Mouse (Mus musculus): ENCODE measurements around the gene Dnah8. TPM values are rescaled to one million over a fixed set of nuclear protein-coding genes. Genes with fewer than 3 reads are reported as not detected.
"Not testable (repeated sequence)": the region's sequence is repeated elsewhere in the genome, so short reads cannot be mapped to it uniquely, and the experiment has no call there.

Gene Dnah8
- polyA plus RNA-seq (2015; fragmentation: Nextera tagmentation; extraction: Ambion mirVana): 2.7 and 2.8 TPM in 2 replicates

- not testable (repeated sequence) for H3K36me3 ChIP-seq; H3K27ac ChIP-seq (replicated peaks); H3K4me2 ChIP-seq; H3K9ac ChIP-seq (replicated peaks); H3K4me3 ChIP-seq (replicated peaks); H3K4me1 ChIP-seq; H3K27me3 ChIP-seq (replicated peaks); H3K9me3 ChIP-seq (replicated peaks); ATAC-seq (ENCODE audit: low FRiP score)
- WGBS: no CpG with 5 or more reads among the region's 20 CpGs
Measured at GRCm38 (mm10) chr17:30624132-30624531, at the start of gene Dnah8. Gene Dnah8, plus strand, starts transcription at chr17:30624354.

GRCm38 (mm10) chr17:30574783-30575075 is 49.4 kb upstream of the Dnah8 start:
- Histone ChIP-seq H3K36me3 (no peaks in the 10 kb centered on the region), H3K4me2 (peak overlapping the region; percentile 78), H3K27me3 (replicated peaks) (no peaks in the 10 kb centered on the region), H3K4me1 (peaks cover 30% of the 10 kb centered on the region), H3K9ac (replicated peaks) (0 out of 2 replicates have a peak overlapping the region, but pooled peaks have one; percentile 58), H3K9me3 (replicated peaks) (no peaks in the 10 kb centered on the region), H3K4me3 (replicated peaks) (peak overlapping the region; percentile 78), H3K27ac (replicated peaks) (no peak overlapping the region)
- no peak for ATAC-seq (ENCODE audit: low FRiP score)
- 78% methylated on average over 8 of the region's 8 CpGs for WGBS

- Histone ChIP-seq H3K27ac (replicated peaks) (peak overlapping the region; percentile 97), H3K4me3 (replicated peaks) (peak overlapping the region; percentile 78), H3K9ac (replicated peaks) (peak overlapping the region; percentile 58), H3K4me1 (peaks cover 30% of the 10 kb centered on the region), H3K4me2 (peak overlapping the region; percentile 78), H3K9me3 (replicated peaks) (no peaks in the 10 kb centered on the region), H3K27me3 (replicated peaks) (no peaks in the 10 kb centered on the region), H3K36me3 (no peaks in the 10 kb centered on the region)
- WGBS: 6% methylated on average over 35 of the region's 35 CpGs
- ATAC-seq (ENCODE audit: low FRiP score): peak; percentile 19; the same call in 1 of the 2 replicates
Measured at GRCm38 (mm10) chr17:30575121-30575904, 48.8 kb upstream of the Dnah8 start.

- peak within 1 kb of the TSS; percentile 78 for H3K4me3 ChIP-seq (replicated peaks)
- ATAC-seq (ENCODE audit: low FRiP score): peak; percentile 94
- H3K4me2 ChIP-seq: peak within 1 kb of the TSS; percentile 78
- H3K27me3 ChIP-seq (replicated peaks): no peaks in the 10 kb centered on the region
- H3K9ac ChIP-seq (replicated peaks): peak within 1 kb of the TSS; percentile 58
- peak within 1 kb of the TSS; percentile 97 for H3K27ac ChIP-seq (replicated peaks)
- under 1% methylated on average over 69 of the region's 94 CpGs for WGBS
- no peaks in the 10 kb centered on the region for H3K36me3 ChIP-seq
- peaks cover 30% of the 10 kb centered on the region for H3K4me1 ChIP-seq
- no peaks in the 10 kb centered on the region for H3K9me3 ChIP-seq (replicated peaks)
Measured at GRCm38 (mm10) chr17:30575941-30576773, 48.0 kb upstream of the Dnah8 start, which contains the start of gene Btbd9. Gene Btbd9, minus strand, starts transcription at chr17:30576488.

- ATAC-seq (ENCODE audit: low FRiP score): no peak
- peak overlapping the region; percentile 78 for H3K4me2 ChIP-seq
- peak overlapping the region; percentile 58 for H3K9ac ChIP-seq (replicated peaks)
- 63% methylated on average over 12 of the region's 12 CpGs for WGBS
- peak overlapping the region; percentile 78 for H3K4me3 ChIP-seq (replicated peaks)
- no peaks in the 10 kb centered on the region for H3K9me3 ChIP-seq (replicated peaks)
- peak overlapping the region; percentile 97 for H3K27ac ChIP-seq (replicated peaks)
- H3K4me1 ChIP-seq: peaks cover 30% of the 10 kb centered on the region
- no peaks in the 10 kb centered on the region for H3K27me3 ChIP-seq (replicated peaks)
- H3K36me3 ChIP-seq: no peaks in the 10 kb centered on the region
Measured at GRCm38 (mm10) chr17:30576946-30577345, 47.2 kb upstream of the Dnah8 start.

GRCm38 (mm10) chr17:30580781-30581180 is 43.4 kb upstream of the Dnah8 start:
- no peaks in the 10 kb centered on the region for H3K36me3 ChIP-seq
- no peaks in the 10 kb centered on the region for H3K27me3 ChIP-seq (replicated peaks)
- 79% methylated on average over 1 of the region's 1 CpGs for WGBS
- no peak for ATAC-seq (ENCODE audit: low FRiP score)
- peaks cover 14% of the 10 kb centered on the region for H3K4me1 ChIP-seq
- no peak overlapping the region for H3K4me3 ChIP-seq (replicated peaks)
- H3K9ac ChIP-seq (replicated peaks): no peak overlapping the region
- no peak overlapping the region for H3K4me2 ChIP-seq
- H3K27ac ChIP-seq (replicated peaks): no peak overlapping the region
- H3K9me3 ChIP-seq (replicated peaks): no peaks in the 10 kb centered on the region

GRCm38 (mm10) chr17:30581201-30581600 is 43.0 kb upstream of the Dnah8 start:
- Histone ChIP-seq H3K4me3 (replicated peaks) (no peak overlapping the region), H3K27ac (replicated peaks) (no peak overlapping the region), H3K9ac (replicated peaks) (no peak overlapping the region), H3K36me3 (no peaks in the 10 kb centered on the region), H3K27me3 (replicated peaks) (no peaks in the 10 kb centered on the region), H3K9me3 (replicated peaks) (no peaks in the 10 kb centered on the region), H3K4me1 (peaks cover 14% of the 10 kb centered on the region), H3K4me2 (no peak overlapping the region)
- ATAC-seq (ENCODE audit: low FRiP score): no peak
- 89% methylated on average over 6 of the region's 6 CpGs for WGBS

GRCm38 (mm10) chr17:30582313-30582712 is 41.8 kb upstream of the Dnah8 start:
- Histone ChIP-seq H3K4me2 (no peak overlapping the region), H3K4me3 (replicated peaks) (no peak overlapping the region), H3K9me3 (replicated peaks) (no peaks in the 10 kb centered on the region), H3K27ac (replicated peaks) (no peak overlapping the region), H3K36me3 (no peaks in the 10 kb centered on the region), H3K27me3 (replicated peaks) (no peaks in the 10 kb centered on the region), H3K4me1 (peaks cover 8% of the 10 kb centered on the region; the same call in 1 of the 2 replicates), H3K9ac (replicated peaks) (no peak overlapping the region)
- ATAC-seq (ENCODE audit: low FRiP score): no peak
- 92% methylated on average over 3 of the region's 3 CpGs for WGBS

- H3K9ac ChIP-seq (replicated peaks): no peak overlapping the region
- no peaks in the 10 kb centered on the region for H3K27me3 ChIP-seq (replicated peaks)
- H3K4me1 ChIP-seq: no peaks in the 10 kb centered on the region
- ATAC-seq (ENCODE audit: low FRiP score): no peak
- no peak overlapping the region for H3K4me3 ChIP-seq (replicated peaks)
- H3K9me3 ChIP-seq (replicated peaks): no peaks in the 10 kb centered on the region
- no peak overlapping the region for H3K27ac ChIP-seq (replicated peaks)
- H3K4me2 ChIP-seq: no peak overlapping the region
- WGBS: 74% methylated on average over 2 of the region's 2 CpGs
- no peaks in the 10 kb centered on the region for H3K36me3 ChIP-seq
Measured at GRCm38 (mm10) chr17:30583258-30584001, 40.7 kb upstream of the Dnah8 start.

GRCm38 (mm10) chr17:30590417-30591198 is 33.5 kb upstream of the Dnah8 start:
- Histone ChIP-seq H3K27ac (replicated peaks) (peak overlapping the region; percentile 15; the same call in 1 of the 2 replicates), H3K9ac (replicated peaks) (no peak overlapping the region), H3K4me3 (replicated peaks) (no peak overlapping the region), H3K4me1 (peaks cover 7% of the 10 kb centered on the region; the same call in 1 of the 2 replicates), H3K36me3 (peaks cover 9% of the 10 kb centered on the region; the same call in 1 of the 2 replicates), H3K4me2 (peak overlapping the region; percentile 35), H3K9me3 (replicated peaks) (no peaks in the 10 kb centered on the region), H3K27me3 (replicated peaks) (no peaks in the 10 kb centered on the region)
- WGBS: 29% methylated on average over 17 of the region's 17 CpGs
- peak; percentile 47; the same call in 1 of the 2 replicates for ATAC-seq (ENCODE audit: low FRiP score)

All from neural tube, embryonic 15.5 days (tissue).